Comparison of ENCODE assay signal across 1 mouse cellular context in the genomic region with DNA sequence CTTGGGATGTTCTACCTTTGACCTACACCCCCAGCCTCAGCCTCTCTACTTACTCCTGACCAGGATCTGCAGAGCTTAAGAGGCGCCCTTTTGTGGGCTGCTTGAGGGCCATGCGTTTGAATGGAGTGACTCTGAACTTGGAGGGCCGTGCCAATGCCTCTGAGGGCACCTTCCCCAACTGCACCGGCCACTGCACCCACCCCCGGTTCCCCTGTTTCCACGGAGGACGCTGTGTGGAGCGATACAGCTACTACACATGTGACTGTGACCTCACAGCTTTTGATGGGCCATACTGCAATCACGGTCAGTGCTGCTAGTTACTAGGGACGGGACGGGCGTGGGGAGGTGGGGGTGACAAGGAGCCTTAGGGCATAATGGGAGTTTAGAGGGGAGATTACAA.
TF ChIP-seq lines count a peak whose summit lies in the region.

No protein-coding gene starts in this region.

TF ChIP-seq in CH12.LX, 34 proteins besides CTCF, POLR2A, EP300 and RAD21:
- TF ChIP-seq TCF12 (IDR thresholded peaks at IDR 0.05; ENCODE audit: low read depth, low read length) = no peak
- 0 out of 2 replicates have a peak, but pooled peaks have one; percentile 27 for TF ChIP-seq ZMIZ1 (IDR thresholded peaks at IDR 0.05; ENCODE audit: low read depth, low read length)
